Mouse (Mus musculus) lung, postnatal 0 days (tissue): ENCODE measurements around the gene Stra6l. TPM values are rescaled to one million over a fixed set of nuclear protein-coding genes. Genes with fewer than 3 reads are reported as not detected.

Source experiments
- ATAC-seq: fragments of 200-750 bp; cut with Nextera tagmentation; 2 replicates; pipeline ENCODE4 v1.8.0; 2017; ENCODE audit warnings: moderate library complexity
- DNase-seq: peaks from one replicate; pipeline ENCODE4 v3.0.0-alpha.2; 2016; ENCODE audit warnings: low spot score
- H3K27ac ChIP-seq: fragments of 300-500 bp; sonication (generic); 2 replicates; pipeline ENCODE4 v1.5.1; 2014; ENCODE audit warnings: antibody characterized with exemption, mild to moderate bottlenecking, low read length, mixed read lengths
- H3K27me3 ChIP-seq: fragments of 300-500 bp; sonication (generic); replicated peaks from 2 replicates; pipeline ENCODE4 v1.6.1; 2014; ENCODE audit warnings: low read length, mixed read lengths; ENCODE audit not compliant: insufficient read depth
- H3K36me3 ChIP-seq: fragments of 300-500 bp; sonication (generic); 2 replicates; pipeline ENCODE4 v1.6.1; 2014; ENCODE audit warnings: low read length, mixed read lengths; ENCODE audit not compliant: insufficient read depth
- H3K4me1 ChIP-seq: fragments of 300-500 bp; sonication (generic); 2 replicates; pipeline ENCODE4 v1.6.1; 2014; ENCODE audit warnings: antibody characterized with exemption, low read depth, low read length, mixed read lengths; ENCODE audit not compliant: insufficient read depth
- H3K4me2 ChIP-seq: fragments of 300-500 bp; sonication (generic); replicated peaks from 2 replicates; pipeline ENCODE4 v1.6.1; 2014; ENCODE audit warnings: low read depth, mild to moderate bottlenecking, low read length, moderate library complexity, mixed read lengths
- H3K4me3 ChIP-seq: fragments of 300-500 bp; sonication (generic); 2 replicates; pipeline ENCODE4 v1.5.1; 2014; ENCODE audit warnings: low read depth, low read length
- H3K9ac ChIP-seq: fragments of 300-500 bp; sonication (generic); replicated peaks from 2 replicates; pipeline ENCODE4 v1.6.1; 2014; ENCODE audit warnings: low read depth, mild to moderate bottlenecking
- H3K9me3 ChIP-seq: fragments of 300-500 bp; sonication (generic); 2 replicates; pipeline ENCODE4 v1.6.1; 2016; ENCODE audit warnings: low read length, mixed read lengths
- CTCF ChIP-seq: IDR thresholded peaks from 2 replicates; pipeline ENCODE4 v1.5.1; 2016; ENCODE audit warnings: antibody characterized with exemption, mild to moderate bottlenecking
- EP300 ChIP-seq: IDR thresholded peaks from 2 replicates; pipeline ENCODE4 v1.6.1; 2016; ENCODE audit warnings: antibody characterized with exemption, mild to moderate bottlenecking, control low read depth
- WGBS: fragments of 180-500 bp; shearing (Covaris S2); extraction: QIAGEN DNeasy Blood & Tissue Kit; methylation state at CpG from one replicate; pipeline ENCODE4 v1.1.7; 2014; 5-methylcytosine and 5-hydroxymethylcytosine counted together
- polyA plus RNA-seq: library from polyadenylated mRNA; unstranded; fragments of >200 nt; fragmentation: Nextera tagmentation; extraction: Ambion mirVana; gene quantifications from 2 replicates; pipeline ENCODE4 v1.2.1, GENCODE M21; 2015

The Stra6l gene
- polyA plus RNA-seq, 1 experiment from 2014 or later: 0.05 TPM

- H3K36me3 ChIP-seq: no peaks in the 10 kb centered on the region
- H3K9ac ChIP-seq: no peak overlapping the region
- H3K4me1 ChIP-seq: no peaks in the 10 kb centered on the region
- WGBS: 33% methylated on average over 5 of the region's 5 CpGs
- ATAC-seq (no peak), DNase-seq (no peak)
- no peaks in the 10 kb centered on the region for H3K27me3 ChIP-seq
- no peaks in the 10 kb centered on the region for H3K9me3 ChIP-seq
- no peak overlapping the region for H3K4me3 ChIP-seq
- H3K27ac ChIP-seq: no peak overlapping the region
- TF ChIP-seq CTCF (no peak), EP300 (no peak)
- H3K4me2 ChIP-seq: no peak overlapping the region
These were observed 49.9 kb downstream of the Stra6l start for GRCm38 (mm10) chr4:45898413-45898812.

GRCm38 (mm10) chr4:45909256-45909655, 60.8 kb downstream of the Stra6l start:
- Histone ChIP-seq H3K4me1 (no peaks in the 10 kb centered on the region), H3K9ac (no peak overlapping the region), H3K36me3 (no peaks in the 10 kb centered on the region), H3K27ac (no peak overlapping the region), H3K4me2 (no peak overlapping the region), H3K4me3 (no peak overlapping the region), H3K27me3 (no peaks in the 10 kb centered on the region), H3K9me3 (no peaks in the 10 kb centered on the region)
- 72% methylated on average over 13 of the region's 13 CpGs for WGBS
- ATAC-seq (no peak), DNase-seq (no peak)
- no peak for TF ChIP-seq EP300
- no peak for TF ChIP-seq CTCF

- H3K4me3 ChIP-seq: no peak overlapping the region
- no peak for ATAC-seq
- WGBS: 58% methylated on average over 4 of the region's 4 CpGs
- no peaks in the 10 kb centered on the region for H3K4me1 ChIP-seq
- TF ChIP-seq EP300 (no peak), CTCF (peak; percentile 34)
- no peak overlapping the region for H3K4me2 ChIP-seq
- H3K36me3 ChIP-seq: no peaks in the 10 kb centered on the region
- H3K27me3 ChIP-seq: no peaks in the 10 kb centered on the region
- no peak overlapping the region for H3K9ac ChIP-seq
- no peak for DNase-seq
- H3K9me3 ChIP-seq: no peaks in the 10 kb centered on the region
- H3K27ac ChIP-seq: no peak overlapping the region
These were observed 61.5 kb downstream of the Stra6l start for GRCm38 (mm10) chr4:45909924-45910323.

- DNase-seq (no peak), ATAC-seq (no peak)
- no peak overlapping the region for H3K27ac ChIP-seq
- no peaks in the 10 kb centered on the region for H3K36me3 ChIP-seq
- 68% methylated on average over 5 of the region's 5 CpGs for WGBS
- H3K4me1 ChIP-seq: no peaks in the 10 kb centered on the region
- TF ChIP-seq CTCF: no peak
- TF ChIP-seq EP300: no peak
- no peaks in the 10 kb centered on the region for H3K9me3 ChIP-seq
- no peak overlapping the region for H3K4me3 ChIP-seq
- no peak overlapping the region for H3K4me2 ChIP-seq
- no peak overlapping the region for H3K9ac ChIP-seq
- no peaks in the 10 kb centered on the region for H3K27me3 ChIP-seq
These were observed 62.8 kb downstream of the Stra6l start for GRCm38 (mm10) chr4:45911256-45911655.

- WGBS: 80% methylated on average over 4 of the region's 4 CpGs
- no peaks in the 10 kb centered on the region for H3K36me3 ChIP-seq
- TF ChIP-seq CTCF: no peak
- no peak for TF ChIP-seq EP300
- no peaks in the 10 kb centered on the region for H3K9me3 ChIP-seq
- DNase-seq (no peak), ATAC-seq (no peak)
- H3K4me1 ChIP-seq: no peaks in the 10 kb centered on the region
- no peak overlapping the region for H3K27ac ChIP-seq
- no peak overlapping the region for H3K4me2 ChIP-seq
- no peak overlapping the region for H3K4me3 ChIP-seq
- H3K9ac ChIP-seq: no peak overlapping the region
- H3K27me3 ChIP-seq: no peaks in the 10 kb centered on the region
These were observed 63.4 kb downstream of the Stra6l start for GRCm38 (mm10) chr4:45911876-45912275.

- H3K36me3 ChIP-seq: no peaks in the 10 kb centered on the region
- H3K27me3 ChIP-seq: no peaks in the 10 kb centered on the region
- no peak overlapping the region for H3K9ac ChIP-seq
- WGBS: 52% methylated on average over 7 of the region's 7 CpGs
- H3K4me2 ChIP-seq: no peak overlapping the region
- no peaks in the 10 kb centered on the region for H3K9me3 ChIP-seq
- H3K4me3 ChIP-seq: no peak overlapping the region
- no peak for TF ChIP-seq CTCF
- TF ChIP-seq EP300: no peak
- ATAC-seq (peak; percentile 38; the same call in 1 of the 2 replicates), DNase-seq (peak; percentile 14)
- no peaks in the 10 kb centered on the region for H3K4me1 ChIP-seq
- no peak overlapping the region for H3K27ac ChIP-seq
These were observed 68.6 kb downstream of the Stra6l start for GRCm38 (mm10) chr4:45917091-45917490.
